Mouse (Mus musculus) retina, postnatal 7 days (tissue): ENCODE data around the gene Galns.

Source experiments
- DNase-seq: peaks from one replicate; pipeline ENCODE4 v3.0.0-alpha.2; 2012; ENCODE audit warnings: low read depth, low spot score

Galns gene

GRCm38 (mm10) chr8:122568109-122568504, 43.2 kb downstream of the Galns start:
- no peak for DNase-seq

GRCm38 (mm10) chr8:122567361-122568108, 43.7 kb downstream of the Galns start, which contains the start of gene Cdt1:
TSS of gene Cdt1 (plus strand) at chr8:122568015.
- peak; percentile 91 for DNase-seq

- DNase-seq: peak; percentile 64
Observed at GRCm38 (mm10) chr8:122566766-122567165, 44.5 kb downstream of the Galns start.

- no peak for DNase-seq
Observed at GRCm38 (mm10) chr8:122564363-122565352, 46.6 kb downstream of the Galns start.

- no peak for DNase-seq
Observed at GRCm38 (mm10) chr8:122561199-122561598, 50.1 kb downstream of the Galns start.

DNA sequence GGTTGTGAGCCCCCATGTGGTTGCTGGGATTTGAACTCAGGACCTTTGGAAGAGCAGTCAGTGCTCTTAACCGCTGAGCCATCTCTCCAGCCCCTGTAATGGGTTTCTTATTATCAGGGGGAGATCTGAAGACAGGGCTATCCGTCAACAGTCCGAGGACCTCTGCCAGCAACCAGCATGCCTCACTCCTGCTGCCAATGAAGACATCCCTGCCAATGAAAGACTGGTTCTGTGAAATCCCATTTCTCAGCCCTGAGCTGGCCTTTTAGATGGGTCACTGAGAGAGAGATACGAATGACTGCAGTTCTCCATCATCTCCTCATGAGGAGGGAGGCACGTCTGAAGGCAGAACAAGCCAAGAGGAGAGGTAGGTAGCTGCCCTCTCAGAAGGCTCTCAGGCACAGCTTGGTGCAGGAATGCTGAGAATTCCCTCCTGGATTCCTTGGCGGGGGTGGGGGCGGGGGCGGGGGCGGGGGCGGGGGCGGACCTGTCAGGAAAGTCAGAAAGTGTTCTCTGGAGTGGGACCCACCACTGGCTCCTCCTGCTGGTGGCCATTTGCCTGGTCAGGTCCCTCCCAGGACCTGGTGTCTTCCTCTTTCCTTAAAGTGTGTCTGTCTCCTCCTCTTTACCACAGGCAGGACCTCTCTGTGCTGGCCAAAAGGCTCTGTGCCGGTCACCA, 52.5 kb downstream of the Galns start:
- DNase-seq: no peak

DNA sequence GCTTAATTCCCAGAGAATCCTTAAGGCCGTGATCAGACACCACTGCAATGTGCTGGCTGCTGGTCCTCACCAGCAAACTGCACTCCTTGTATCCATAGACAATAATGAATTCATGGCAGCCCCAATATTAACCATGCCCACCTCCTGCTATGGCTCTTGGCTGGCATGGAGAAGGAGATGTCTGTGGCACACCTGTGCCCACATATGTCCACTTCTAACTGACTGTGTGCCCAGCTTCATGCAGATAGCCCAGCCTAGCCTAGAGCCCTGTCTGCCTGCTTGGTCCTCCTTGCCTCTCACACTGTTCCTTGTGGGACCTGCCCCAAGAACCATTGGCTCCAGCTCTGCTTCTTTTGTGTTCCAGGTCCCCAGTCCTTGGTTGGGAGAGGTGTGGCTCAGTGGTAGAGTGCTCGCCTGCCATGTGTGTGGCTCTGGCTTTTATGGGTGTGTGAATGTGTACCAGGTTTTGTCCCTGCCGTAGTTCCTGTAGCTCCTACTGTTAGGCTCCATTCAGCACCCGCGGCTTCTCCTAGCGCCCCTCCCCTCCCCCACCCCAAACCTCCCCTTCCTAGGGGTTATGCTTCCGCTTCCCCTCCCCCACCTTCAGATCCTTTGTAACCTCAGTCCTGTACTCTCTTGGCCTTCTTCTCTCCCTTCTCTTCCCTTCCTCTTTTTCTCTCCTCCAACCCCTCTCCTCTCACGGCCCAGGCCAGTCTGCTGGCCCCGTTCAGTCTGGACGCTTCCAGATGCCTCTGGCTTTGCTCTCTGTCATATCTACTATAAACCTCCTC, 53.8 kb downstream of the Galns start:
- DNase-seq: no peak

GRCm38 (mm10) chr8:122556030-122557009, 54.9 kb downstream of the Galns start:
- DNase-seq: no peak

DNA sequence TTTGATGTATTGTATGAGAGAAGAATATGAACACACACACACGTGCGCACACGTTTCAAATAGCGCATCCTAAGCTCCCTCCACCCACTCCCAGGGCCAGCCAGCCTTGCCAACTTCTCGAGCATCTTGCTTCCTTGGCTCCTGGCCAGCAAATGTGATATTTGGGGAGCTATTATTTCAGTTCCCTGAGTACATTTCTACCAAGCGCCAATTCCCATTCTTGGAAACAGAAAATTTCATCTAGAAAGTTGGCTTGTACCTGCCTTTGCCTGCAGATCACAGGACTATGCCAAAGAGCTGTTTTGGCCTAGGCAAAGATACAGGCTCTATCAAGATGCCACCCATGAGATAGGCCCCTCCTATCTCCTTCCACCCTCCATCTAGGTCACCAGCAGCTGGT, 56.5 kb downstream of the Galns start:
- no peak for DNase-seq

- peak; percentile 64 for DNase-seq
Observed at GRCm38 (mm10) chr8:122551265-122552051, 59.8 kb downstream of the Galns start, which contains the start of gene Piezo1. TSS of gene Piezo1 (minus strand) at chr8:122551329.

- DNase-seq: peak; percentile 20
Observed at GRCm38 (mm10) chr8:122550995-122551264, 60.3 kb downstream of the Galns start.

DNA sequence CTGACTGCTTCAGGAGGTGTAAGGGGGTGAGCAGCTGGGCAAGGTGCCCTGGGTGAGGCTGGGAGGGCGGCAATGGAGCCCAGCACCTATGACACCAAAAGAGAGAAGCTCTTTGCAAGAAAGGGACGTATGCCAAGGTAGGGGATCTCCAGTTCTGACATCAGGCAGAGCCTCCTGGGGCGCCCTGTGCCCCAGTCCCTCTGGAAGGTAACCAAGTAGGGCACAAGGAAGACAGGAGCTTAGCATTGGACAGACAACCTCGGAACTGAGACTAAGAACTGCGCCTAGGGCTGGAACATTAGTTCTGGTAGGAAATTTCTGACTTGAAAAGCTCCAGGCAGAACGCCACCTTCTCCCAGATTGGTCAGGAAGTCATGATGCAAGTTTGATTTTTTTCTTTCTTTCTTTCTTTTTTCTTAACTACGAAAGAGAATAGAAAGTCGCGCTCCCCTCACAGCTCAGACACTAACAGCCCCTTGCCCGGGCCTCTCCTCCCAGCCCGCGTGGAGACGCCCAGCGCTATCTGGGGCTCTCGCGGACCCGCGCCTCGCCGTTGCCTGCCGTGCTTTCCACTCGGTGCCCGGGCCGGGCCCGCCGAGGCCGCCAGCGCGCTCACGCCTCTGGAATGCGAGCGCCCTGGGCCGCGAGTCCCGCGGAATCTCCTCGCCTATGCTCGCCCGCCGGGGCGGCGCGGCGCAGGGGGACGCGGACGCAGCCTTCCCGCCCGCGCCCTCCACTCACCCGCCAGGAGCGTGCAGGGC, 60.8 kb downstream of the Galns start:
- DNase-seq: peak; percentile 17

GRCm38 (mm10) chr8:122548891-122549439, 62.3 kb downstream of the Galns start:
- DNase-seq: no peak

- no peak for DNase-seq
Observed at GRCm38 (mm10) chr8:122548331-122548730, 62.9 kb downstream of the Galns start.

DNA sequence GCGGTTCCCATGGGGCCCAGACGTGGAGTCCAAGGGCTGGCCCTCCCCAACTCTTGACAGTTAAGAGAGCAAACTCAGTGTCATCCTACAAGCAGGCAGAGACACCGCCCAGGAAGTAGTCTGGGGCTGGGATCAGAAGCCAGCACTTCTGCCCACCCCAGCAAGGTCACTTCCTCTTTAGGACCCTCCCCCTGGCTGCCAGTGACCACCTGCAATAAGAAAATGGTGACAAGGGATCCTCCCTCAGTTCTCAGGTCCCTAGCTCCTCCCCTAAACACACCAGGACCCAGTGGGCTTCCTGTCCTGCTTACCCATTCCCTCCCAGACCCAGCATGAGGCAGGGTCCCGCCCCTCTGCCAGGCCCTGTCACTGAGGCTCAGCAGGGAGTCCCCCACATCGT, 63.4 kb downstream of the Galns start:
- no peak for DNase-seq

DNA sequence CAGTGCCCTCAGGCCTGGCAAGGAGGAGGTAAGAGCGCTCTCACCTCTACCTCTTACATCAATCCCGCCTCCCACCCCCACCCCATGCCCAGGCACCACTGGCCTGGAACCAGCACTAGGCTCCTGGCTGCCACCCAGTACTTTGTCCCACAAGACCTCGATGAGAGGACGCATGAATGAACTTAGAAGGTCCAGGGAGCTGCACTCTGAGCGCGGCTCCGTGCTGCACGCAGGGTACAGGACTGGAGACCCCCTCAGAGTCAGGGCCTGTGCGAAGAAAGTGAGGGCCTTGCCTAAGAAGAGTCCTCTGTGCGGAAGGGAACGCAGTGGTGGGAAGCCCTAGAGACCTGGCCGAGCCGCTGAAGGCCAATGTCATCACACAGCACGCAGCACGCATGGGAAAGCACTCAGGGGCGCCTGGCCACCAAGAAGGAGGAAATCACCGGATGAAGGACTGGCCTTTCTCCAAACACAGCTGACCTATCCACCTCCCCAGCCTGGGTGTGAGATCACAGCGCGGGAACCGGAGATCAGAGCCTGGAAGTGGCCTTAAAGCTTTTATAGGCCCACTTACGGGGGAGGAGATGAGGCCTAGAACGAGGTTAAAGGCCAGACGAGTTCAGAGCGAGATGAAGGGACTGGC, 64.3 kb downstream of the Galns start:
- no peak for DNase-seq

DNA sequence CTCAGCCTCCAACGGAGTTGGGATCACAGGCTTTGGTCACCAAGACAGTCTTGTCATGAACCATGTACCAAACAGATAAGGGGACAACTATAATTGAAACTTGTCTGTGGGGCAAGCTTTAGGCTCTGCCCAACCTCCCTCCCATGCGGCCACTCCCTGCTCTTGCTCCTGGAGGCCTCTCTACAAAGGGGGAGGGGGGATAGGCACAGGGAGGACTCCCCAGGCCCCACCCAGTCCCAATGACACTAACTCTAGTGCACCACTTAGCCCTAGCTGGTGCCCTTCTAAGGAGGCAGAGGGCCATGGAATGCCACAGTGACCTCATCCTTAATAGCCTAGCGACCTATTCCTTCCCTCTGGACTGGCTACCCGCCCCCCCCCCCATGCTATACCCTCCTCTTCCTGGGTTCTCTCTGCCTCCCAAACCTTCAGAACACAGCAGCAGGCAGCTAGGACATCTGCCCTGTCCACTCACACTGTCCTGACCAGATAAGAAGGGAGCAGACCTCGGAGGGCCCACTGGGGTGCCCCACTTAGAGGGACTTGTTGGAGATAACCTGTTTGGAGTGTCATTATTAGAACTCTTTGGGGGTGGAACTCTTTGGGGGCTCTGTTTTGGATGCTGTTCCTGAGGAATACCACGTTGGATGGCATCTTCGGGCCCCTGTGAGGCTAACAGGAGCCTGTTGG, 65.1 kb downstream of the Galns start:
- no peak for DNase-seq
